Mouse (Mus musculus) granulocyte monocyte progenitor cell, adult 5-6 weeks (primary cell): ENCODE results near the gene Fcor. TPM values are rescaled to one million over a fixed set of nuclear protein-coding genes. Genes with fewer than 3 reads are reported as not detected.

Source experiments
- ATAC-seq: replicated peaks from 2 replicates; pipeline ENCODE4 v1.8.0; 2016; ENCODE audit warnings: mild to moderate bottlenecking, moderate TSS enrichment, inconsistent platforms; ENCODE audit not compliant: poor library complexity, severe bottlenecking
- total RNA-seq, 2 experiments: library from RNA; stranded (forward) in 1 of 2; stranded (reverse) in 1 of 2; fragments of 200-712, 200-1000 nt in 1 of 2; fragments of >200 nt in 1 of 2; fragmentation: Nextera tagmentation in 1 of 2; gene quantifications; 2 replicates each; pipeline ENCODE4 v1.2.3; 2014 to 2017

The Fcor gene
- total RNA-seq, 2 experiments from 2014 or later, result 14.4 to 43.5 TPM

DNA sequence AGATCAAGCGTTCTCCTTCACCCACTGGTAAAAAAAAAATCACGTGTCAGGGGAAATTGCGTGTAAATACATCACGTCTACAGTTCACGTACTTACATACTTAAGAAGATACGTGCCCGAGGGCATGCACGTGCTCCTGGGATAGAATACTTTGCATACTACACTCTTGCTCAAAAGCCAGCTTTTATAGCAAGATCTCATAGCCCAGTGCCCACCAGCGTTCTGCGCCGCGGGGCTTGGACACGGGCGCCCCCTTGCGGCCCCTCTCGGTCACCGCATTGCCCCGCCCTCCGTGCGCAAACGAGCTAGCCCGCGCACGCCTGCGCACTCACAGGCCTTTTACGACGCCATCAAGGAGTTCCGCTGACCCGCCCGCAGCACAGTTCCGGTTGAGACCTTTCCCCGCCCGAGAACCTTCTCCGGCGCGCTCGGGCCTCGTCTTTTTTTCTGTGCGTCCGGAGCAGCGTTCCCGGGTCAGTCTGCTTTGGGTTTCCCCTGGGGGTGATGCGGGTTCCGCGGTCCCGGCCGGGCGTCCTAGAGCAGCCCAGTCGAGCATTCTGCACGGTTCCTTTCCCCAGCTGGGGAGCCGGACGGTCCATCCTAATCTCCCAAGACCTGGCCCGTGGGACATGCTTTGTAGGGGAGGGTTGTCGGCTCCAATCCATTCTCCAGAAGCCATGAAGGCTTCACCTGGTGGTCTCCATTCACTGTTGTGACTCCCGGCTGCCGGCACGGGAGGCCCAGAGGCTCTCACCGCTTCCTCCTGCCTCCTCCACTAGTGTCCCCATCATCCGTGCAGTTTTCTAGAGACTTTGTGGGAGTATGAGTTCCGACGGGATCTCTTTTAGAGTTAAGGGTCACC lies 4.2 kb upstream of the Fcor start, which contains the start of gene Trappc5:
Trappc5 (plus strand) TSS at position 169 of the 862 bp plus-strand sequence.
- ATAC-seq, result peak; percentile 72

DNA sequence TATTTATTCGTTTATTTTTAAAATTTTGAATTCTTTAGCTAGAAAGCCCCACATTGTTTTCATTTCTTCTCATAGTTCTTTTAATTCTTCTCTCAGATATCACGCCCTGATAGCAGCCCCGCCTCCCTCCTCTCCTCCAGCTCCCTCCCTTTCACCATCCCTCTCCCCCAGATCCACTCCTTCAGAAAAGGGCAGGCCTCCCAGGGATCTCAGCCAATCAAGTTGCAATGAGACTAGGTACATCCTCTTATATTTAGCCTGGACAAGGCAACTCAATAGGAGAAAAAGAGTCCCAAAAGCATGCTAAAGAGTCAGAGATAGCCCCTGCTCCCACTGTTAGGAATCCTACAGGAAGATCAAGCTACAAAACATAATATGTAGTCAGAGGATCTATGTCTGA lies 2.5 kb upstream of the Fcor start:
- ATAC-seq, result no peak

DNA sequence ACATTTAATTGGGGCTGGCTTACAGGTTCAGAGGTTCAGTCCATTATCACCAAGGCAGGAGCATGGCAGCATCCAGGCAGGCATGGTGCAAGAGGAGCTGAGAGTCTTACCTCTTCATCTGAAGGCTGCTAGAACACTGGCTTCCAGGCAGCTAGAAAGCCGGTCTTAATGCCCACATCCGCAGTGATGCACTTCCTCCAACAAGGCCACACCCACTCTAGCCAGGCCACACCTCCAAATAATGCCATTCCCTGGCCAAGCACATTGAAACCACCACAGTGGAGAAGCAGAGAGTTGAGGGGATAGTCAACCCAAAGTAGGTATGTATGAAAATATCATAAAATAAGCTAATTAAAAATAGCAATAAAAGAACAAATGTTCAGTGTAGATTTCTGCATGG lies 1.8 kb downstream of the Fcor start:
- peak; percentile 47 for ATAC-seq

DNA sequence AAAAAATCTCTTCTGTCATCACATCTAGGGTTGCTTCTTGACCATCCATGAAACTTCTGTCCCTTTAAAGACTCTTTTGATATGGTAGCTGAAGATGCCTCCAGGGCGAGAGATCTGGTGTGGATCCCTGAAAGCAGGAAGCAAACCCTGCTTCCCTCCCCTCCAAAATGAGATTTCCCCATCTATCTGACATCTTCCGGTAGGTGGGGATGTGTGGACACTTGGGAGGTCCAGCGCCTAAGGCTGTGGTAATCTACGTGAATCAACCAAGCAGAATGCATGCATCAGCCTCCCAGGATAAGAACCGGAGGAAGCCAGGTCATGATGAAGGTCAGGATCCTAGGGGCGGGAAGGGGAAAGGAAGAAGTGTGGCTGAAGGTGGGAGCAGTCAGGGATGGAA lies 6.7 kb downstream of the Fcor start, which contains the start of gene Mcemp1:
Mcemp1 (plus strand) TSS at position 248 of the 400 bp plus-strand sequence.
- peak; percentile 55 for ATAC-seq

DNA sequence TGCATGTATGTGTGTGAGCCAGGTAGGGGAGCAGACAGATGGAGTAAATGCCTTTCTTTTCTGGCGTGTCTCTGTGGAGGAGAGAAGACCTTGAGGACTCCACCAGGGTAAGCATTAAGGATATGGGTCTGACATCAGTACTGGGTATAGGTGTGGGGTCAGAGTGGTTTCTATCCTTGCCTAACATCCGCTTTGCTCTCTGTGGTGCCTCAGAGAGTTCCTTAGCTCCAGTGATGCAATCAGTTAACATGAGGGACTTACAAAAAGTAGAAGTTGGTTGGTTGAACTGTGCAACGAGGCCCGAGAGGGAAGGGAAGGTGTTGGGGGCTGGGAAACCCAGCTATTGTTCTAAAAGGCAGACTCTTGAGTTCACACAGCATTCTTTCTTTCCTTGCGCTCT lies 7.8 kb downstream of the Fcor start:
- peak; percentile 82 for ATAC-seq

DNA sequence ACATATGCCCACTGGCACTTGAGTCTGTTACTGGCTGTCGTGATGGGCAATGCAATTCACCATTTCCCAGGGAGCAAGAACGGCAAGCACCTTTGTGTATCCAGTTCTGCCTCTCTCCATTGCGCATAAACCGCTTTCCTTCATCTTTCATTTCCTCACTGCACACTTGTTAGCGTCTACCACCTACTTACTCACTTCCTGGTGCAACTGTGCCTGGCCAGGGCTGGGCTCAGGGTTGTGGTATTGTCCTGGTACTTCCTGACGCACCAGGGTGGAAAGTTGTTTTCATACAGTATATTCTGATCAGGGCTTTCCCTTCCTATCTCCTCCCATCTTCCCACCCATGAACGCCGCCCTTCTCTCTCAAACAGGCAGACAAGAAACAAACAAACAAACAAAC lies 11.3 kb downstream of the Fcor start:
- ATAC-seq, result peak; percentile 64

DNA sequence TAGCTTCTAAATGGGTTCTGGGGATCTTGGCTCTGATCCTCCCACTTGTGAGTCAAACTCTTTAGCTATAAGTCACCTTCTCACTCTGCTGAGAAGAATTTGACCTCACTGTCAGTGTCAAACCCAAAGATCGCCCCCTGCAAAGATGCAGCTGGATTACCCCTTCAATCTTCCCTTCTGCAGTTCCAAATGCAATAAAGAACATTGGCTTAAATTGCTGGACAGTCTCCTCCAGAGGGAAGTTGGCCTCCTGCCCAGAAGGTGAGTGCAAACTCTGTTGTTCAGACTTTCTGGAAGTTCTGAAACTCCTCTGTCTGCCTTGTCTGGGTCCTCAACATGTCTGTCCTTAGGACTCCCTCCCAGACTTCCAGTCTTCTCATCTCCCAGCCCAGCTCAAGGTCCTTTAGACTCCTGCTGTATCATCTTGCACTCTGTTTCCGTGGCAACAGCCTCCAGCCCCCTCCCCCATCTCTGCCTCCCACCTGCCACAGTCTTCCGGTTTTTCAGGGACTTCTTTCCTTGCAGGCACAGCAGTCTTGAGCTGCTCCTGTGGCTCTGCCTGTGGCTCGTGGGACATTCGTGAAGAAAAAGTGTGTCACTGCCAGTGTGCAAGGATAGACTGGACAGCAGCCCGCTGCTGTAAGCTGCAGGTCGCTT lies 15.3 kb downstream of the Fcor start:
- ATAC-seq, result 0 out of 2 replicates have a peak, but pooled peaks have one; percentile 9

DNA sequence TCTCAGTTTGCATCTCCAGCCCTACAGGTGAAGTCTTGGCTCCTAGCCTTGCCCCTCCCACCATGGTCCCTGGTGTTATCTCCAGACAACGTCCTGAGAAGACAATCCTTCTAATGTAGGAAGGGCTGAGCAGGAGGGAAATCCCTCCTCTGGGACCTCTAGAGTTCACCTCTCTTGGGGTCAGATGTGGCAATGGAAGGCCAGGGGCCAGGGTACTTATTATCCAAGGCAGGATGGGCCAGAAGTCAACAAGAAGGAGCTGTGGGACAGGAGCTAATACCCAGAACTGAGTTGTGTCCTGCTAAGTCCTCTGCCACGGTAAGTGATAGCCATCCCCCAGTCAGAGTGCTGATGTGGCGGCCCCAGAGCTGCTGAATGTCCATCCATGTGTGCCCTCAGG lies 16.6 kb downstream of the Fcor start, which contains the start of gene Retn:
Retn (plus strand) TSS at position 245 of the 400 bp plus-strand sequence.
- no peak for ATAC-seq

DNA sequence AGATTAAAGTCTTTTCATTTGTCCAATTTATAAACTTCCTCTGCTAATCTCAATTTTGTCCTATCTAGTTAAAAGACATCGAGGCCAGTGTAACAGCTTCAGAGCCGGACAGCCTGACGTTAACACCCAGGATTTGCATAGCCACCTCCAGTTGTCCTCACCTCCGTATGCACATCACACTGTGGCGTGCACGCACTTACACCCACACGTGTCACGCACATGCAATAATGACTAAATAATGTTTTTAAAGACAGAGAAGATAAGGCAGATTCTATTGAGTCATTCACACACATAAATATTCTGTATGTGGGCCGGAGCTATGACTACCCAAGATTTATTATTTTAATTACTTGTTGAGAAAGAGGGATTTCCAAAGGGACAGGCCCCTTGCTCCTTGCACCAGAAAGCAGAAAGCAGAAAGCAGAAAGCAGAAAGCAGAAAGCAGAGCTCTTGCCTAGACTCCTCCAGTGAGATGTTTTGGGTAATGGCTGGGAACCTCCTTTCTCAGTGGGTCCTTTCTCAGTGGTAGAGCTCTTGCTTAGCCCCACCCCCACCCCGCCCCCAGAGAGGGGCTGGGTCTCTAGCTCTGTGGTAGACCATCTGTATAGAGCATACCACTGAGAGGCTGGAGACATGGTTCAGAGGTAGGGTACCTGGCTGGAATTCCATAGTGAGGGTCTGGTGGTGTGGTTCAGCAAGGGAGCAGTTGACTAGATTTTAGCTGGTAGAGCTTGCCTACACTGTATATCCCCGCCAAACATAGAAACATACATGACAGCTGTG lies 17.2 kb downstream of the Fcor start:
- no peak for ATAC-seq

DNA sequence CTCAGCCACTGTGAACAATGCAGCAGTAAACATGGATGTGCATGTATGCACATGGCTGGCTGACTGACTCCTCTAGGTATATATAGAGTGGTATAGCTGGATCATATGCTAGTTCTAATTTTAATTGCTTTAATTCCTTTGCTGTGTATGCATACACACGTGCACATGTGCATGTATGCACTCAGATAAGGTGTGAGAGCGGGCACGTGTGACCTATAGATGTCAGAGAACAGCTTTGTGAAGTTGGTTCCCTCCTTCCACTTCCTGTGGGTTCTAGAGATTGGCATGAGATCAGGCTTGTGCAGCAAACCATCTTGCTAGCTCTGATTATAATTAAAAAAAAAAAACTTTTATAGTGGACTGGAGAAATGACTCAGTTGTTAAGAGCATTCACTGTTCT lies 19.3 kb downstream of the Fcor start:
- ATAC-seq, result no peak

DNA sequence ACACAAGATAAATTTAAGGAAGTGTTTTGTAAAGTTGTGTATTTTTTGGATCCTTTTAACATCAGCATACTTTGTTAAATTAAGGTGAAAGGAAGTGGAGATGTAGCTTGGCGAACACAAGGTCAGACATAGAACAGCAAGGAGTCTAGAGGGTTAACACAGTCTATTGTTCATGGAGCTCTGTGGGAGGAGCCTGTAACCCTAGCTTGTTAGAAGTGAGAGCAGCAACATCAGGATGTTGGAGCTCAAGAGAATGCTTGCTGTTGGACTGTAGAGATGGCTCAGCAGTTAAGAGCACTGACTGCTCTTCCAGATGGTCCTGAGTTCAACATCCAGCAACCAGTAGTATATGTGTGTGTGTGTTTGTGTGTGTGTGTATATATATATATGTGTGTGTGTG lies 23.2 kb downstream of the Fcor start:
- ATAC-seq, result peak; percentile 23

DNA sequence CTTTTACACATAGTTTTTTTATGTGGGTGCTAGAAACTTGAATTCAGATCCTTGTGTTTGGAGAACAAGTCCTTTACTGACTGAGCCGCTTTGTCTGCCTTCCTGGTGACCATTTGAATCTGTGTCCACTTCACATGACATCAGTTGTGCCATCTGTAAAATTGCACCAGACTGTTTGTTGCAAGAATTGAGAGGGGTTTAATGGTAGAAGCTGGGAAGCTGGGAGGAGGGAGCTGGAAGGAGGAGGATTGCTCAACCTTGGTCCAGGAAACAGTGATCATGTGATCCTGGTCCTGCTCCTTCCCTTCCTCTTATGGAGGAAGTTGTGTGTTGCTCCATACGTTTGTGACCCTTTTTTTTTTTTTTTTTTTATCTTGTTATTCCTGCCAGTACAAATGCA lies 23.9 kb downstream of the Fcor start:
- ATAC-seq, result peak; percentile 70

DNA sequence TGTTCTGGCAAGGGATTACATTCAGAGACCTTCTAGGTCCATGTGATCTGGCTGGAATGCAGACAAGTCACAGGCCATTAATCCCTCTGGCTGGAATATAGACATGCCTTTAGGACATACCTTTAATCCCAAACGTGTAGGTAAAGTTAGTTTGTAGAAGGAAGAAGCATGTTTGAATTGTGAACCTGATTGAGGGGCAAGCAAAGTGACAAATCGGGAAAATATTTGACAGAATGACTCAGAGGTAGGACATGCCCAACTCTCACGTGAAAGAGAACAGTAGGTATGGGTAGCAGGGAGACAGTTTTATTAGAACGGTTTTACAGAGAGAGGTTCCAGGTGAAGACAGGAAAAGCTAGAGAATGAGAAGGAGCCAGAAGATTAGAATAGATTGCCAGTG lies 24.6 kb downstream of the Fcor start:
- no peak for ATAC-seq

DNA sequence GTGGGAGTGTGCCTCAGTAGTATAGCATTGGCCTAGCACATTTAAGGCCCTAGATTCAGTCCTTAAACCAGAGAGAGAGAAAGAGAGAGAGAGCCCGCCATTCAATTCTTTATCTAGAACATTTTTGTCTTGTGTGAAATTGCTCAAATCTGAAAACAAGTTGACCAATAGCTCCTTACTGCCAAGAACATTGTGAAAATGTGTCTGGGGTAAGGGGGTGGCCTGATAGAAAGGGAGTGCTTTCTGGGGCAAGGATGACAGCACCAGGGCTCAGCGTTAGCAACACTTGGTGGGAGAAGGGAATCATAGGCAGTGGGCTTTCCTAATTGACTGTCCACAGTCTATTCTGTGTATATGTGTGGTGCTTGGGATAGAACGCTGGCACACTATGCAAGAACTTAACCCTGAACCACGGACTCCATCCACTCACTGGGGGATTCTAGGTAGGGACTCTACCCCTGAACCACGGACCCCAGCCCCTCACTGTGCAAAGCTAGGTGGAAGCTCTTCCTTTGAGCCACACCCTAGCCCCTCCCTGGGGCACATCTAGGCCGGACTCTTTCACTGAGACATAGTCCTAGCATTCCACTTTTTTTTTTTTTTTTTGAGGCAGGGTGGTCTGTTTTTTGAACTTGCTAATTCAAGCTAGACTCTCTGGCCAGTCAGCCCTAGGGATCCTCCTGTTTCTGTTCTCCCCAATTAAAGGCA lies 25.2 kb downstream of the Fcor start:
- ATAC-seq, result peak; percentile 24

DNA sequence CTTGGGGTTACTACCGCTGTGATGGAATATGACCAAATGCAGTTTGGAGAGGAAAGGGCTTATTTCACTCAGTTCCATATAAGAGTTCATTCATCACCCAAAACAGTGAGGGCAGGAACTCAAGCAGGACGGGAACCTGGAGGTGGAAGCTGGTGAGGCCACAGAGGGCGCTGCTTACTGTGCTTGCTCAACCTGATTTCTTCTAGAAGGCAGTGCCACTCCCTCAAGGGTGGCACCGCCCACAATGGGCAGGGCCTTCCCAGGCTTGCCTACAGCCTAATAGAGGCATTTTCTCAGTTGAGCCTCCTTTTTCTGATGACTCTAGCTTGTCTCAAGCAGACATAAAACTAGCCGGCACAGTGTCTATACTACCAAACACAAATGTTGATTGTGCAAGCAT lies 26.4 kb downstream of the Fcor start:
- ATAC-seq, result peak; percentile 76

DNA sequence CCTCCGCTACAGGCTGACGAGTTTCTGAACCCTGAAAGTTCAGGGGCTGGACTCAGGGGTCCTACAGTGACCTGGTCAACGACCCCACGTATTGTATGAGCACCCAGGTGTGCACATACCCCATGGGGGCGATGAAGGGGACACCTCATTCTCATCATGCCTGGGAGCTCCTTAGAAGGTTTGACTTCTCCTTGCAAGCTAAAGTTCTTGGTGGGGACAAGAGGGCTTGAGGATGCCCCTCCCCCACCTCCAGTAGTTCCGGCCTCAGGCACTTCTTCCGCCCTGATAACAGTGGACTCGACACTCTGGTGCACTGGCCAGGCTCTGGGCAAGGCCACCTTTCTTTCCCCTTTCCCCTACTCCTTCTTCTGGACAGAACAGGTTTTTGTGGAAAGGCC lies 40.7 kb downstream of the Fcor start:
- ATAC-seq, result peak; percentile 45

DNA sequence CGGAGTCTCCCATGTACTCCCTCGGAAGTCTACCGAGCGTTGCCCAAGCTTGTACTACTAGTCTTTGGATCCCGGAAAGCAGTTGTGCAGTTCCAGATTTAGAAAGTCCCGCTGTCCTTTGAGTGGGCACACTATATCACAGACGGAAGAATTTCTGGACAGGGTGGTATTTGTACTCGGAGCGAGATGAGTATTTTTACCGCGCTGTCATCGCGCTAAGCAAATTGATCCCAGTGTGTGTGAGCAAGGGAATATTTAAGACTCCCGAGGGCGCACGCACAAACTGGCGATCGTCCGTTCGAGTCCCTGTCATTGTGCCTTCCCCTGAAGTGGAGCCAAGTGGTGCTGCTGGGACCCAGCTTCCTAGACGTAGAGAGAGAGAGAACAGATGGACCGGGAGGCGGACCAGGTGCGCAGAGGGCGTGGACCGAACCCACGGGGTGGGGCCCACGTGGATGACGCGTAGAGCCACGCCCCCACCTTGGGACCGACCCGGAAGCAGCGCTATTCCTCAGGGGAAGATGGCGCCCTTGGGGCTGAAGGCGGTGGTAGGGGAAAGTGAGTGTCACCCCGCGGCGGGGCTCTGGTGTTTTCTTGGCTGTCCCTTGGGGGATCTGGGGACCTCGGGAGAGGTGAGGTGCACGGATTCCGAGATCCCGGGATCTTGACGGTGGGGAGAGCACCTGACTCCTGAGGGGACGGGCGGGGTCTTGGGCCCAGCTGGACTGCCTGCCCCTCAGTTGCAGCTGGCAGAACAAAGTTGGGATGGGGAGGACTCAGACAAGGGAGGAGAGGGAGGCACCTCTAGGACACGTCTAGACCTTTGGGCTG lies 41.3 kb downstream of the Fcor start, which contains the start of gene Stxbp2:
Stxbp2 (plus strand) TSS at position 309 of the 831 bp plus-strand sequence.
- ATAC-seq, result peak; percentile 90

DNA sequence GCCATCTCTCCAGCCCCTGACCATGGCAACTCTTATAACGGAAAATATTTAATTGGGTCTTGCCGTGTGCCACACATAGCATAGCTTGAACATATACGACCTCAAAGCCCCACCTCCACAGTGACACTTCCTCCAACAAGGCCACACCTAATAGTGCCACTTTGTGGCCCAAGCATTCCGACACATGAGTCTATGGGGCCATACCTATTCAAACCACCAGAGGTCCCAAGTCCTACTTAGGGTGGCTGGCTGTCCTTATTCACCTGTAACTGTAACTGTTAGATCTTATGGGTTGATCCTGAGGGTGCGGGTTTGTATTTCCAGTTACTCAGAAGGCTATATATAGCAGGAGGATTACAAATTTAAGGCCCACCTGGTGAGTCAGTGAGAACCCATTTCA lies 44.1 kb downstream of the Fcor start:
- peak; percentile 45 for ATAC-seq

DNA sequence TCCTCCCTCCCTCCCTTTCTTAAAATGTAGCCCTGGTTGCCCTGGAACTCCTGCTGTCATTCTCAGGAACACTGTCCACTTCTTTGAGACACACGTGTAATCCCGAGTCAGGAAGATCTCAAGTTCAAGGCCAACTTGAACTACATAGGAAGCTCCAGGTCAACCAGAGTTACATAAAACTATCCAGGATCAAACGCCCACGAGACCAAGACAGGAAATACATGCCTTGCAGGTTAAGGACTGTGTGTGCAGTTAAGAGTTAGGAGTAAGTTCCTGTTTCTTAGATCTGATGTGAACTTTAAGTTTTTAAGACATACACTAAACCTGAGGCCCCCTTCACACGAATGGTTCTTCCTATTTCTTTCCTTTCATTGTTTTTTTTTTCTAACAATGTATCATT lies 45.2 kb downstream of the Fcor start:
- ATAC-seq, result no peak; the same call in 1 of the 2 replicates
